Mouse (Mus musculus): ENCODE measurements at regions not wholly inside any gene's neighbourhood (a gene's known extent, or its start where the extent isn't known, plus 50 kb on each side); places are given as distances from the start of the nearest gene placed in this dataset.

GRCm38 (mm10) chr8:126877039-126877365 is 68.6 kb downstream of the Tomm20 start:
- Histone ChIP-seq H3K27me3 (no peaks in the 10 kb centered on the region), H3K4me2 (0 out of 2 replicates have a peak overlapping the region, but pooled peaks have one; percentile 4), H3K27ac (peak overlapping the region; percentile 64; the same call in 1 of the 2 replicates), H3K4me1 (replicated peaks) (peaks cover 14% of the 10 kb centered on the region; the same call in 1 of the 2 replicates), H3K36me3 (no peaks in the 10 kb centered on the region), H3K9me3 (replicated peaks) (no peaks in the 10 kb centered on the region), H3K4me3 (replicated peaks) (no peak overlapping the region), H3K9ac (no peak overlapping the region)
- DNase-seq, result no peak
- WGBS (ENCODE audit: insufficient replicate concordance), result 70% methylated on average over 9 of the region's 9 CpGs
- ATAC-seq (ENCODE audit: low read depth), result no peak

GRCm38 (mm10) chr8:126876300-126877038 is 69.2 kb downstream of the Tomm20 start:
- Histone ChIP-seq H3K27me3 (no peaks in the 10 kb centered on the region), H3K36me3 (no peaks in the 10 kb centered on the region), H3K4me3 (replicated peaks) (no peak overlapping the region), H3K27ac (peak overlapping the region; percentile 64), H3K9ac (no peak overlapping the region), H3K9me3 (replicated peaks) (no peaks in the 10 kb centered on the region), H3K4me2 (0 out of 2 replicates have a peak overlapping the region, but pooled peaks have one; percentile 4), H3K4me1 (replicated peaks) (peaks cover 14% of the 10 kb centered on the region; the same call in 1 of the 2 replicates)
- DNase-seq, result no peak
- peak; percentile 35; the same call in 1 of the 2 replicates for ATAC-seq (ENCODE audit: low read depth)
- WGBS (ENCODE audit: insufficient replicate concordance), result 59% methylated on average over 9 of the region's 9 CpGs

- 75% methylated on average over 7 of the region's 7 CpGs for WGBS (ENCODE audit: insufficient replicate concordance)
Observed at GRCm38 (mm10) chr8:126875491-126876155, 70.0 kb downstream of the Tomm20 start.

GRCm38 (mm10) chr8:126874846-126875245 is 70.8 kb downstream of the Tomm20 start:
- ATAC-seq (ENCODE audit: low read depth) (no peak), DNase-seq (no peak)
- Histone ChIP-seq H3K36me3 (no peaks in the 10 kb centered on the region), H3K9ac (no peak overlapping the region), H3K27me3 (no peaks in the 10 kb centered on the region), H3K27ac (no peak overlapping the region), H3K4me2 (no peak overlapping the region), H3K4me3 (replicated peaks) (no peak overlapping the region), H3K9me3 (replicated peaks) (no peaks in the 10 kb centered on the region), H3K4me1 (replicated peaks) (peaks cover 14% of the 10 kb centered on the region; the same call in 1 of the 2 replicates)
- 88% methylated on average over 1 of the region's 1 CpGs for WGBS (ENCODE audit: insufficient replicate concordance)

More at GRCm38 (mm10) chr8:126875491-126876155, 70.0 kb downstream of the Tomm20 start:
- Histone ChIP-seq H3K9me3 (replicated peaks) (no peaks in the 10 kb centered on the region), H3K27me3 (no peaks in the 10 kb centered on the region), H3K9ac (no peak overlapping the region), H3K4me2 (no peak overlapping the region), H3K27ac (no peak overlapping the region), H3K4me1 (replicated peaks) (peaks cover 14% of the 10 kb centered on the region; the same call in 1 of the 2 replicates), H3K36me3 (no peaks in the 10 kb centered on the region), H3K4me3 (replicated peaks) (no peak overlapping the region)
- DNase-seq (no peak), ATAC-seq (ENCODE audit: low read depth) (no peak)

- no peaks in the 10 kb centered on the region for H3K27me3 ChIP-seq
- H3K9me3 ChIP-seq (replicated peaks), result no peaks in the 10 kb centered on the region
- no peak overlapping the region for H3K4me3 ChIP-seq (replicated peaks)
- no peak for DNase-seq
- no peak overlapping the region for H3K27ac ChIP-seq
- H3K4me2 ChIP-seq, result no peak overlapping the region
- no peaks in the 10 kb centered on the region for H3K36me3 ChIP-seq
- 69% methylated on average over 6 of the region's 6 CpGs for WGBS (ENCODE audit: insufficient replicate concordance)
- peaks cover 14% of the 10 kb centered on the region; the same call in 1 of the 2 replicates for H3K4me1 ChIP-seq (replicated peaks)
- ATAC-seq (ENCODE audit: low read depth), result no peak
- H3K9ac ChIP-seq, result no peak overlapping the region
Observed at GRCm38 (mm10) chr8:126874126-126874730, 71.4 kb downstream of the Tomm20 start.

GRCm38 (mm10) chr8:126873306-126873705 is 72.3 kb downstream of the Tomm20 start:
- Histone ChIP-seq H3K27me3 (no peaks in the 10 kb centered on the region), H3K36me3 (no peaks in the 10 kb centered on the region), H3K4me1 (replicated peaks) (peaks cover 14% of the 10 kb centered on the region; the same call in 1 of the 2 replicates), H3K9ac (no peak overlapping the region), H3K4me3 (replicated peaks) (no peak overlapping the region), H3K9me3 (replicated peaks) (no peaks in the 10 kb centered on the region), H3K4me2 (no peak overlapping the region), H3K27ac (no peak overlapping the region)
- ATAC-seq (ENCODE audit: low read depth) (no peak), DNase-seq (no peak)
- WGBS (ENCODE audit: insufficient replicate concordance), result 54% methylated on average over 7 of the region's 7 CpGs

GRCm38 (mm10) chr8:126872574-126872973 is 73.1 kb downstream of the Tomm20 start:
- no peak overlapping the region for H3K9ac ChIP-seq
- no peak overlapping the region for H3K4me2 ChIP-seq
- 58% methylated on average over 4 of the region's 4 CpGs for WGBS (ENCODE audit: insufficient replicate concordance)
- H3K4me1 ChIP-seq (replicated peaks), result peaks cover 14% of the 10 kb centered on the region; the same call in 1 of the 2 replicates
- DNase-seq (no peak), ATAC-seq (ENCODE audit: low read depth) (no peak)
- no peak overlapping the region for H3K27ac ChIP-seq
- H3K36me3 ChIP-seq, result no peaks in the 10 kb centered on the region
- H3K9me3 ChIP-seq (replicated peaks), result no peaks in the 10 kb centered on the region
- no peak overlapping the region for H3K4me3 ChIP-seq (replicated peaks)
- no peaks in the 10 kb centered on the region for H3K27me3 ChIP-seq

- no peak overlapping the region for H3K4me3 ChIP-seq (replicated peaks)
- no peak for ATAC-seq (ENCODE audit: low read depth)
- H3K4me2 ChIP-seq, result no peak overlapping the region
- H3K4me1 ChIP-seq (replicated peaks), result peaks cover 14% of the 10 kb centered on the region; the same call in 1 of the 2 replicates
- H3K36me3 ChIP-seq, result no peaks in the 10 kb centered on the region
- WGBS (ENCODE audit: insufficient replicate concordance), result 72% methylated on average over 8 of the region's 8 CpGs
- H3K9ac ChIP-seq, result no peak overlapping the region
- no peak for DNase-seq
- no peaks in the 10 kb centered on the region for H3K9me3 ChIP-seq (replicated peaks)
- H3K27ac ChIP-seq, result no peak overlapping the region
- no peaks in the 10 kb centered on the region for H3K27me3 ChIP-seq
Observed at GRCm38 (mm10) chr8:126872133-126872532, 73.5 kb downstream of the Tomm20 start.

- H3K9me3 ChIP-seq (replicated peaks), result no peaks in the 10 kb centered on the region
- 55% methylated on average over 1 of the region's 1 CpGs for WGBS (ENCODE audit: insufficient replicate concordance)
- H3K4me3 ChIP-seq (replicated peaks), result no peak overlapping the region
- no peaks in the 10 kb centered on the region; the same call in 1 of the 2 replicates for H3K4me1 ChIP-seq (replicated peaks)
- no peak for DNase-seq
- H3K27me3 ChIP-seq, result no peaks in the 10 kb centered on the region
- no peak for ATAC-seq (ENCODE audit: low read depth)
- H3K27ac ChIP-seq, result no peak overlapping the region
- H3K4me2 ChIP-seq, result no peak overlapping the region
- H3K9ac ChIP-seq, result no peak overlapping the region
- no peaks in the 10 kb centered on the region for H3K36me3 ChIP-seq
Observed at GRCm38 (mm10) chr8:126869464-126869850, 76.2 kb downstream of the Tomm20 start.

- Histone ChIP-seq H3K27ac (no peak overlapping the region), H3K9ac (no peak overlapping the region), H3K4me3 (replicated peaks) (no peak overlapping the region), H3K27me3 (no peaks in the 10 kb centered on the region), H3K9me3 (replicated peaks) (no peaks in the 10 kb centered on the region), H3K4me1 (replicated peaks) (no peaks in the 10 kb centered on the region; the same call in 1 of the 2 replicates), H3K36me3 (no peaks in the 10 kb centered on the region), H3K4me2 (no peak overlapping the region)
- no peak for ATAC-seq (ENCODE audit: low read depth)
- 45% methylated on average over 3 of the region's 3 CpGs for WGBS (ENCODE audit: insufficient replicate concordance)
- no peak for DNase-seq
Observed at GRCm38 (mm10) chr8:126868831-126869463, 76.7 kb downstream of the Tomm20 start.

All from liver, embryonic 13.5 days (tissue).